Comparison of ENCODE assay signal across 8 mouse cellular contexts in the genomic region with DNA sequence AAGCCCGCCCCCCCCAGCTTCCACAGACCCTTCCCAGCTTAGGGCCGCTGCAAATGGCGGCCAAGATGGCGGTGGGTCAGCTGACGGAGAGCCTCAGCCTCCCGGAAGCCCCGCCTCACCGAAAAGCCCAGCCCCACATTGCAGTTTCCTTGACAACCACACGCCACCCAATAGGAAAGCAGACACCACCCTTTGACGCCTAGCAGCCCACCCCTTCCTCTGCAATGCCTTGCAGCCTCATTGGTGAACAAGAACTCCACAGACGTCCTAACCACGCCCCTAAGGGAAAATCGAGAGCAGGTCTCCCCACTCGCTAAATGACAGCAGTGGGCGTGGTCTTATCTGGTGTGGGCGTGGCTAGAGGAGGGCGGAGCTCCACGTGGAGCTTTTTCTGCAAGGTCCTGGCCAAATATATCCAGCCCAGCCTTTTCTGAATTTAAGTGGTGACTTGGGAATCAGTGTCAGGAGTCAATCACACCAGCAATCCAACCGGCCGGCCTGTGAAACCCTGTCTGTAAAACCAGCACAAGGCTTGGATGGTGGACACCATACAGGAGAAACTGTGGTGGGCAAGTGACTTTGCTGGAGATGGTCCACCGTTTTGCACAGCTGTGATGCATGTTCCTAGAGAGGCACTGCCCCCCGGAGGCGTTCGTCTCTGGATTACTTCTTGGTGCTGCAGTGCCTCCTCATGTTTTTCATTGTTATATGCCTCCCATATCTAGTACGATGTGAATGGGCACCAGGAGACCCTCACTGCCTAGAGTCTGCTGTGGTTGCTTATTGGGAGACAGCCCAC. TPM values are rescaled to one million over a fixed set of nuclear protein-coding genes. Genes with fewer than 3 reads are reported as not detected.
DNase-seq lines count a peak whose midpoint lies in the region; ATAC-seq and TF ChIP-seq lines count a peak whose summit lies in the region.

Ap3d1 (minus strand) TSS at position 85 of the 799 bp plus-strand sequence.

- peak within 1 kb of the TSS; percentile 99 for H3K4me3 ChIP-seq in cortical plate, adult 2 months (ENCODE audit: insufficient read depth, low read length)
- peak within 1 kb of the TSS; percentile 96 for H3K4me3 ChIP-seq in megakaryocyte, embryonic 14.5 days (replicated peaks)

- peak; percentile 52; the same call in 1 of the 2 replicates for TF ChIP-seq POLR2A in cortical plate, adult 2 months (IDR thresholded peaks at IDR 0.05; ENCODE audit: extremely low read depth, insufficient read depth, low read length)

- peaks cover 5% of the 10 kb centered on the region for H3K4me1 ChIP-seq in cortical plate, adult 2 months (ENCODE audit: control insufficient read depth, insufficient read depth, low read length)
- peaks cover 68% of the 10 kb centered on the region for H3K4me1 ChIP-seq in megakaryocyte, embryonic 14.5 days

- no peaks in the 10 kb centered on the region for H3K9me3 ChIP-seq in megakaryocyte, embryonic 14.5 days

- H3K27me3 ChIP-seq in megakaryocyte, embryonic 14.5 days (replicated peaks), result no peaks in the 10 kb centered on the region

- ATAC-seq in activated CD4-positive, CD25-positive, alpha-beta regulatory T cell, adult 4 months, result peak; percentile 100

- peak within 1 kb of the TSS; percentile 6 for H3K27ac ChIP-seq in cortical plate, adult 2 months (ENCODE audit: insufficient read depth, low read length)

- TF ChIP-seq CTCF in cortical plate, adult 2 months (IDR thresholded peaks at IDR 0.05; ENCODE audit: extremely low read depth, insufficient read depth, low read length), result no peak

- peak; percentile 97 to 98 for DNase-seq in gastrocnemius, adult 8-10 months (ENCODE audit: low spot score in 2 of 2)
- DNase-seq in hindlimb bud, embryonic 11.5 days (ENCODE audit: extremely low spot score, low read depth, low spot score), result peak; percentile 97
- DNase-seq in left cerebral cortex, adult 8-10 months (ENCODE audit: low spot score in 2 of 2), result peak; percentile 92 to 100
- DNase-seq in right cerebral cortex, postnatal 10 days (ENCODE audit: low spot score in 2 of 2), result peak; percentile 98 to 100
- DNase-seq in urinary bladder, postnatal 25 days (ENCODE audit: low spot score), result peak; percentile 98

- H3K36me3 ChIP-seq in megakaryocyte, embryonic 14.5 days (replicated peaks; ENCODE audit: low read length), result peaks cover 26% of the 10 kb centered on the region

RNA-seq across cellular contexts. Expression of gene Ap3d1, which starts in this region (rescaled TPM):
- polyA plus RNA-seq in activated CD4-positive, CD25-positive, alpha-beta regulatory T cell, adult 4 months (2017; shearing (Covaris generic)), result 10 to 100 TPM; 22.7 to 24.0 TPM
- 157 and 159 TPM in 2 replicates for polyA plus RNA-seq in cortical plate, adult 2 months (2012; rRNA removed)
- total RNA-seq in gastrocnemius, adult 8-10 months (2022), result 10 to 100 TPM; 24.1 to 29.3 (median 27.8) TPM
- 100 to 1,000 TPM; 126 to 147 (median 139) TPM for total RNA-seq in left cerebral cortex, adult 8-10 months (2022)
- 10.9 and 24.8 TPM in 2 replicates for polyA plus RNA-seq in megakaryocyte, embryonic 14.5 days (2012; ENCODE audit: insufficient read depth, low replicate concordance)

Comparison
In these comparisons a context has a peak if more than half of its experiments do, and no peak if none do; other contexts are left out.
1. Peak in every context shown above with its lines: DNase-seq, ATAC-seq, H3K4me3 ChIP-seq and H3K27ac ChIP-seq.
2. RNA of gene Ap3d1 (total RNA-seq): 126 to 147 TPM in left cerebral cortex, adult 8-10 months; 24.1 to 29.3 TPM in gastrocnemius, adult 8-10 months; every median in the first group is over 4 times any median in the second.